Mouse (Mus musculus) cortical plate, adult 2 months (tissue): ENCODE measurements around the gene Cd52.

Source experiments
- CTCF ChIP-seq: fragments of 200-500 bp; IDR thresholded peaks from 2 replicates; pipeline ENCODE4 v1.5.1; 2011; ENCODE audit warnings: mild to moderate bottlenecking, control low read depth, low read length; ENCODE audit not compliant: insufficient read depth; ENCODE audit errors: extremely low read depth
- POLR2A ChIP-seq: fragments of 200-500 bp; IDR thresholded peaks from 2 replicates; pipeline ENCODE4 v1.6.1; 2011; ENCODE audit warnings: mild to moderate bottlenecking, low read length, control low read depth; ENCODE audit not compliant: insufficient read depth; ENCODE audit errors: extremely low read depth

- TF ChIP-seq CTCF (no peak), POLR2A (no peak)
Observed at GRCm38 (mm10) chr4:134116501-134116900, 21.6 kb upstream of the Cd52 start.
